Mouse (Mus musculus): ENCODE data around the gene Svop. TPM values are rescaled to one million over a fixed set of nuclear protein-coding genes. Genes with fewer than 3 reads are reported as not detected.

Gene Svop
- polyA plus RNA-seq, 1 experiment, result not detected

GRCm38 (mm10) chr5:114024885-114025284 lies 66.5 kb downstream of the Svop start:
- H3K27me3 ChIP-seq (ENCODE audit: control insufficient read depth), result peaks cover 6% of the 10 kb centered on the region
- H3K36me3 ChIP-seq (ENCODE audit: control insufficient read depth), result no peaks in the 10 kb centered on the region
- peaks cover 7% of the 10 kb centered on the region for H3K4me1 ChIP-seq (ENCODE audit: control insufficient read depth)
- H3K4me3 ChIP-seq (replicated peaks), result no peak overlapping the region
- TF ChIP-seq GATA1 (IDR thresholded peaks at IDR 0.05; ENCODE audit: low read length) (no peak), TAL1 (IDR thresholded peaks at IDR 0.05; ENCODE audit: low read length) (no peak)
- H3K9me3 ChIP-seq (ENCODE audit: control insufficient read depth, low read length), result no peaks in the 10 kb centered on the region

GRCm38 (mm10) chr5:114024390-114024789 lies 67.0 kb downstream of the Svop start:
- TF ChIP-seq GATA1 (IDR thresholded peaks at IDR 0.05; ENCODE audit: low read length) (no peak), TAL1 (IDR thresholded peaks at IDR 0.05; ENCODE audit: low read length) (no peak)
- H3K27me3 ChIP-seq (ENCODE audit: control insufficient read depth), result peaks cover 6% of the 10 kb centered on the region
- peaks cover 7% of the 10 kb centered on the region for H3K4me1 ChIP-seq (ENCODE audit: control insufficient read depth)
- H3K9me3 ChIP-seq (ENCODE audit: control insufficient read depth, low read length), result no peaks in the 10 kb centered on the region
- H3K36me3 ChIP-seq (ENCODE audit: control insufficient read depth), result no peaks in the 10 kb centered on the region
- H3K4me3 ChIP-seq (replicated peaks), result no peak overlapping the region

DNA sequence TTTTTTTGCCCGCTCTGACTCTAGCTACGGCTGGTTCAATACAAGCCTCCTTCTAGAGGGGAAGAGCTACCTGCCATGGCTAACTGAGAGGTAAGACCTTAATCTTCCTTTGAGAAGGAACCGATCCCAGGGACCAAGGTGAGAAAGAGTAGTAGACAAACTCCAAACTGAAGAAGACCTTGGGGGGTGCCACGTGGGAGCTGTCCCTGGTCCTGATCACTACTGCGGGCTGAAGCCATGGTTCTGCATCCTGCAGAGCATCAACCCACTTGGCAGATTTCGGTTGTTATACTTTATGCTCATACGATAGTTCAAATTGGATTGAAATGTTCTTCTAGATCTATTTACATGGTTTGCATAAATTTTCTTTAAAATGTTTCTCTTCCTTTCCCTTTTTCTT lies 76.2 kb downstream of the Svop start:
- TF ChIP-seq TAL1 (IDR thresholded peaks at IDR 0.05; ENCODE audit: low read length) (no peak), GATA1 (IDR thresholded peaks at IDR 0.05; ENCODE audit: low read length) (no peak)
- H3K27me3 ChIP-seq (ENCODE audit: control insufficient read depth), result peaks cover 3% of the 10 kb centered on the region; the same call in 1 of the 2 replicates
- no peaks in the 10 kb centered on the region for H3K9me3 ChIP-seq (ENCODE audit: control insufficient read depth, low read length)
- no peak overlapping the region for H3K4me3 ChIP-seq (replicated peaks)
- peaks cover 2% of the 10 kb centered on the region; the same call in 1 of the 2 replicates for H3K4me1 ChIP-seq (ENCODE audit: control insufficient read depth)
- no peaks in the 10 kb centered on the region for H3K36me3 ChIP-seq (ENCODE audit: control insufficient read depth)

- Histone ChIP-seq H3K9me3 (ENCODE audit: control insufficient read depth, low read length) (no peaks in the 10 kb centered on the region), H3K27me3 (ENCODE audit: control insufficient read depth) (peaks cover 5% of the 10 kb centered on the region), H3K36me3 (ENCODE audit: control insufficient read depth) (no peaks in the 10 kb centered on the region), H3K4me1 (ENCODE audit: control insufficient read depth) (peaks cover 7% of the 10 kb centered on the region), H3K4me3 (replicated peaks) (no peak overlapping the region)
- TF ChIP-seq TAL1 (IDR thresholded peaks at IDR 0.05; ENCODE audit: low read length) (no peak), GATA1 (IDR thresholded peaks at IDR 0.05; ENCODE audit: low read length) (no peak)
These were observed 82.3 kb downstream of the Svop start for GRCm38 (mm10) chr5:114009049-114009448.

- H3K4me3 ChIP-seq (replicated peaks), result no peak overlapping the region
- no peaks in the 10 kb centered on the region for H3K36me3 ChIP-seq (ENCODE audit: control insufficient read depth)
- peaks cover 5% of the 10 kb centered on the region for H3K27me3 ChIP-seq (ENCODE audit: control insufficient read depth)
- H3K4me1 ChIP-seq (ENCODE audit: control insufficient read depth), result peaks cover 14% of the 10 kb centered on the region
- H3K9me3 ChIP-seq (ENCODE audit: control insufficient read depth, low read length), result no peaks in the 10 kb centered on the region
- TF ChIP-seq GATA1 (IDR thresholded peaks at IDR 0.05; ENCODE audit: low read length) (no peak), TAL1 (IDR thresholded peaks at IDR 0.05; ENCODE audit: low read length) (no peak)
These were observed 83.5 kb downstream of the Svop start for GRCm38 (mm10) chr5:114007753-114008453.

- H3K4me3 ChIP-seq (replicated peaks), result no peak overlapping the region
- peaks cover 5% of the 10 kb centered on the region for H3K27me3 ChIP-seq (ENCODE audit: control insufficient read depth)
- TF ChIP-seq GATA1 (IDR thresholded peaks at IDR 0.05; ENCODE audit: low read length), result no peak
- TF ChIP-seq TAL1 (IDR thresholded peaks at IDR 0.05; ENCODE audit: low read length), result no peak
- H3K36me3 ChIP-seq (ENCODE audit: control insufficient read depth), result no peaks in the 10 kb centered on the region
- H3K4me1 ChIP-seq (ENCODE audit: control insufficient read depth), result peaks cover 17% of the 10 kb centered on the region
- H3K9me3 ChIP-seq (ENCODE audit: control insufficient read depth, low read length), result no peaks in the 10 kb centered on the region
These were observed 84.4 kb downstream of the Svop start for GRCm38 (mm10) chr5:114006974-114007373.

DNA sequence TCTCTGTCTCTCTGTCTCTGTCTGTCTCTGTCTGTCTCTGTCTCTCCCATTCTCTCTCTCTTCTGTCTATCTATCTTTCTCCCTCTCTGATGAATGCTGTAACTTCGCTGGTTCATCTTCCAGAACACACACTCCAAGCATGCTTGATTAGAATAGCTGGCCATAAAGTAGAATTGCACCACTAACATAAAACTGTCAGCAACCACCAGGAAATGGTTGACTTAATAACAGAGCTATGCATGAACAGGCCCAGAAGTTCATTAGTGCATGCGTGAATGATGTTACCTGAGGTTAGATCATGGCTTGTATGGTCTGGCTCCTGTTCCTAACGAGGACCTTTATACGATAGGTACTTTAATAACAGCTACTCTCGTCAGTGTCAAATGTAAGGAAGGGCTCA lies 86.3 kb downstream of the Svop start:
- Histone ChIP-seq H3K27me3 (ENCODE audit: control insufficient read depth) (peaks cover 5% of the 10 kb centered on the region), H3K36me3 (ENCODE audit: control insufficient read depth) (no peaks in the 10 kb centered on the region), H3K4me3 (replicated peaks) (no peak overlapping the region), H3K9me3 (ENCODE audit: control insufficient read depth, low read length) (peaks cover 2% of the 10 kb centered on the region), H3K4me1 (ENCODE audit: control insufficient read depth) (peaks cover 17% of the 10 kb centered on the region)
- no peak for TF ChIP-seq TAL1 (IDR thresholded peaks at IDR 0.05; ENCODE audit: low read length)
- TF ChIP-seq GATA1 (IDR thresholded peaks at IDR 0.05; ENCODE audit: low read length), result no peak

DNA sequence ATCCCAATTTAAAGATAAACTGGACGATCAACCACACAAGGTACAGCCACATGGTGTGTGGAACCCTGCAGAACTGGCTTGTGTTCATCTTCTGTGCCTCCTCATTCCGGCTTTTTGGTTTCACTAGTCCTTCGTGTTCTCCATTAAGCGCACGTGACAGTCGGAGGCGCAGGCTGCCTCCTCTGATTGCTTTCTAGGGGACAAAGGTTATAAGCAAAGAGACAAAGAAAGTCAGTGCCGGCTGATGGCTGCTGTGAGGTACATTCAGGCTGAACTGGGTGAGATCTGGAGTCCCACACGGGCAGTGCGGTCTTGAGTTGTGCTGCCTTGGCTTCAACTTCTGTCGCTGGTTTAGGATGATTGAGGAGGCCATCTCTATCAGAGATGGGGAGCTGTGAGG lies 86.8 kb downstream of the Svop start:
- Histone ChIP-seq H3K9me3 (ENCODE audit: control insufficient read depth, low read length) (peaks cover 2% of the 10 kb centered on the region), H3K4me3 (replicated peaks) (no peak overlapping the region), H3K36me3 (ENCODE audit: control insufficient read depth) (no peaks in the 10 kb centered on the region), H3K4me1 (ENCODE audit: control insufficient read depth) (peaks cover 14% of the 10 kb centered on the region), H3K27me3 (ENCODE audit: control insufficient read depth) (peaks cover 3% of the 10 kb centered on the region)
- TF ChIP-seq GATA1 (IDR thresholded peaks at IDR 0.05; ENCODE audit: low read length) (no peak), TAL1 (IDR thresholded peaks at IDR 0.05; ENCODE audit: low read length) (no peak)

DNA sequence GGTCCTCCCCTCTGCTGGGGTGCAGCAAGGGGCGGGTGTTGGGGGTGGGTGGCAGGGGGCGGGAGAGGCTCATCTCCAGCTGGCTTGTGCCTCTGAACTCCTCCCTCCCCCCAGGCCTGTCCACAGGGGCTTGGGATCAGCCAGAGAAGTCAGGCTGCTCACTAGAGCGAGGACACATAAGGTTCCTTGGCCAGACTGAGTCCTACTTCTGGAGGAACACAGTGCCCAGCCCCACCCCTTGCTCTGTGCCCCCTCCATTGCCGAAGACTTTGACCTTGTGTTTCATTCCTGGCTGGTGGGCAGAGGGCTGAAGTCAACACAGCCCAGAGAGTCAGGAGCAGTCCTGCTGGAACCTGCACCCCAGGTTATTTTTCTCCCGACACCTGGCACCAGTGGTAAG lies 87.8 kb downstream of the Svop start, which contains the start of gene Dao:
Dao (plus strand) TSS at position 162 of the 400 bp plus-strand sequence.
- TF ChIP-seq GATA1 (IDR thresholded peaks at IDR 0.05; ENCODE audit: low read length) (no peak), TAL1 (IDR thresholded peaks at IDR 0.05; ENCODE audit: low read length) (no peak)
- Histone ChIP-seq H3K4me1 (ENCODE audit: control insufficient read depth) (peaks cover 15% of the 10 kb centered on the region), H3K27me3 (ENCODE audit: control insufficient read depth) (peaks cover 3% of the 10 kb centered on the region; the same call in 1 of the 2 replicates), H3K4me3 (replicated peaks) (no peak within 1 kb of the TSS), H3K9me3 (ENCODE audit: control insufficient read depth, low read length) (peaks cover 2% of the 10 kb centered on the region), H3K36me3 (ENCODE audit: control insufficient read depth) (no peaks in the 10 kb centered on the region)

All from erythroblast, embryonic 14.5 days (primary cell).